23 mouse cellular contexts compared by ENCODE assay signal in the genomic region with DNA sequence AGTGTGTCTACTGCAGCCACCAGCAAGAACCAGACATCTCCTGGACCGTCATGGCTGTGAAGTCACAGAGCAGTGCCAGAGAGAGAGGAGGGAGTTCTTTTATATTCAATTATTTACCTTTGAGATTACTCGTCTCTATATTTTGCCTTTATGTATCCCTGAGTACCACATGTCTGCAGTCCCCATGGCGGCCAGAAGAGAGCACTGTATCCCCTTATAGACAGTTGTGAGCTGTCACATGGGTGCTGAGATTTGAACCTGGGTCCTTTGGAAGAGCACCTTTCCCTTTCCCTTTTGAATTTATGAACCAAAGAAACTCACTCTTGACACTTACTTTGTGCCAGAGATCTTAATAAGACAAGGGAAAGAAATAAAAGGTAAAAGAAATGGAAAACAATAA. TPM values are rescaled to one million over a fixed set of nuclear protein-coding genes. Genes with fewer than 3 reads are reported as not detected.
DNase-seq lines count a peak whose midpoint lies in the region; ATAC-seq and TF ChIP-seq lines count a peak whose summit lies in the region.
"Had no signal": no experiment of that assay in that cellular context is flagged by ENCODE, and none has a peak within 500 bp of the region (broad histone marks: within the 10 kb centered on the region; RNA-seq: fewer than 3 reads in every experiment).

No protein-coding gene starts in this region.

- no peak overlapping the region for H3K4me2 ChIP-seq in liver, postnatal 0 days (ENCODE audit: low read depth, low read length)
- H3K4me2 ChIP-seq: forebrain, embryonic 12.5 days had no signal

- H3K4me3 ChIP-seq in liver, postnatal 0 days (ENCODE audit: low read depth, low read length): no peak overlapping the region
- no peak overlapping the region for H3K4me3 ChIP-seq in ES-E14 (ENCODE audit: insufficient read depth in 1 of 2, low read depth in 1 of 2, low read length in 2 of 2, poor library complexity in 1 of 2, severe bottlenecking in 1 of 2)
- H3K4me3 ChIP-seq: embryonic facial prominence, embryonic 10.5 days; forebrain, embryonic 12.5 days; hindbrain, embryonic 10.5 days had no signal

- no peaks in the 10 kb centered on the region for H3K9me3 ChIP-seq in liver, postnatal 0 days (ENCODE audit: low read length)
- H3K9me3 ChIP-seq in ES-E14 (ENCODE audit: control insufficient read depth, insufficient read depth, low read depth, low read length): no peaks in the 10 kb centered on the region
- H3K9me3 ChIP-seq: embryonic facial prominence, embryonic 10.5 days; forebrain, embryonic 12.5 days; G1E; hindbrain, embryonic 10.5 days had no signal

- H3K27me3 ChIP-seq in liver, postnatal 0 days (ENCODE audit: insufficient read depth, low read length): no peaks in the 10 kb centered on the region
- H3K27me3 ChIP-seq: forebrain, embryonic 12.5 days had no signal

- no peak overlapping the region for H3K27ac ChIP-seq in liver, postnatal 0 days (ENCODE audit: low read depth)
- no peak overlapping the region for H3K27ac ChIP-seq in ES-E14 (ENCODE audit: insufficient read depth, low read depth, low read length, poor library complexity, severe bottlenecking)
- H3K27ac ChIP-seq: embryonic facial prominence, embryonic 10.5 days; forebrain, embryonic 12.5 days; hindbrain, embryonic 10.5 days had no signal

- no peaks in the 10 kb centered on the region for H3K36me3 ChIP-seq in liver, postnatal 0 days (replicated peaks; ENCODE audit: insufficient read depth, low read length)
- H3K36me3 ChIP-seq in ES-E14 (ENCODE audit: control insufficient read depth, insufficient read depth, low read length, poor library complexity, severe bottlenecking): no peaks in the 10 kb centered on the region
- H3K36me3 ChIP-seq: embryonic facial prominence, embryonic 10.5 days; forebrain, embryonic 12.5 days; hindbrain, embryonic 10.5 days had no signal

- peak; percentile 37 for TF ChIP-seq CTCF in liver, postnatal 0 days (IDR thresholded peaks at IDR 0.05; ENCODE audit: low read depth)

- TF ChIP-seq EP300 in liver, postnatal 0 days (IDR thresholded peaks at IDR 0.05; ENCODE audit: low read depth): no peak

- peak; percentile 30 for DNase-seq in CD4-positive, CD25-positive, alpha-beta regulatory T cell, adult 2 months (ENCODE audit: low read depth, low spot score)
- DNase-seq in liver, postnatal 0 days: no peak
- DNase-seq in liver (no peak), ES-E14 (ENCODE audit: low read depth, low spot score) (peak; percentile 24)
- no peak for DNase-seq in layer of hippocampus, adult 9-10 months (ENCODE audit: low spot score)
- no peak for DNase-seq in left cerebral cortex, adult 8-10 months (ENCODE audit: low spot score in 2 of 2)
- DNase-seq: cerebellum, adult 18-20 months; cerebellum, postnatal 25 days; gastrocnemius, postnatal 14 days; layer of hippocampus, postnatal 36 days; lung, adult 18-20 months; lung, postnatal 36 days; retina, postnatal 1 day had no signal

- in situ Hi-C loops in ES-E14 (cut with MboI; ENCODE audit: low sequenced_read_pairs in 2 of 2, unreplicated experiment in 2 of 2): no loop called here

- WGBS in liver, postnatal 0 days (ENCODE audit: insufficient replicate concordance): 86% methylated on average over 3 of the region's 3 CpGs

- no peak for ATAC-seq in CD4-positive, CD25-positive, alpha-beta regulatory T cell, adult 4 months
- ATAC-seq in liver, postnatal 0 days: no peak
- ATAC-seq in megakaryocyte progenitor cell, adult 5-6 weeks (replicated peaks; ENCODE audit: poor library complexity): peak; percentile 64
- ATAC-seq: inflammation-experienced regulatory T-cells, adult 6 months had no signal

- no peaks in the 10 kb centered on the region for H3K4me1 ChIP-seq in liver, postnatal 0 days (ENCODE audit: insufficient read depth)
- peaks cover 0 to 1% of the 10 kb centered on the region in 2 experiments; a peak in 1 of 4 replicates for H3K4me1 ChIP-seq in ES-E14 (ENCODE audit: control insufficient read depth in 2 of 2, insufficient read depth in 2 of 2, low read length in 2 of 2, poor library complexity in 1 of 2)
- H3K4me1 ChIP-seq: embryonic facial prominence, embryonic 10.5 days; forebrain, embryonic 12.5 days; hindbrain, embryonic 10.5 days had no signal

- no peak overlapping the region for H3K9ac ChIP-seq in liver, postnatal 0 days (replicated peaks)
- no peak overlapping the region for H3K9ac ChIP-seq in ES-E14 (ENCODE audit: insufficient read depth, low read depth, low read length, poor library complexity, severe bottlenecking)
- H3K9ac ChIP-seq: forebrain, embryonic 12.5 days had no signal

TF ChIP-seq in ES-E14, 5 proteins besides CTCF, POLR2A, EP300 and RAD21:
- no peak for TF ChIP-seq ZC3H11A (IDR thresholded peaks at IDR 0.05; ENCODE audit: borderline replicate concordance, low read depth, low read length)
- TF ChIP-seq MAFK (IDR thresholded peaks at IDR 0.05; ENCODE audit: insufficient read depth, low read depth, low read length): no peak
- no peak for TF ChIP-seq CHD2 (IDR thresholded peaks at IDR 0.05; ENCODE audit: low read depth, low read length)
- no peak for TF ChIP-seq HCFC1 (IDR thresholded peaks at IDR 0.05; ENCODE audit: borderline replicate concordance, insufficient read depth, low read length)
TF ChIP-seq in ES-E14: peak in this region for 0.

RNA-seq across cellular contexts. Expression of a gene that starts 9.1 kb away (rescaled TPM):
- under 1 TPM; 0.47 to 0.80 TPM for polyA plus RNA-seq in CD4-positive, CD25-positive, alpha-beta regulatory T cell, adult 4 months (2017; shearing (Covaris generic))
- 0.07 TPM in 1 of 2 replicates, not detected in the other for polyA plus RNA-seq in liver, postnatal 0 days (2015; fragmentation: Nextera tagmentation; extraction: Ambion mirVana)
- total RNA-seq in ES-E14 (2012; rRNA removed): 0.31 and 0.58 TPM in 2 replicates
- 0.05 and 0.30 TPM in 2 replicates for total RNA-seq in megakaryocyte progenitor cell, adult 5-6 weeks (2015)
- total RNA-seq in megakaryocyte progenitor cell, adult 5-6 weeks (2017): 1.2 TPM in 1 of 2 replicates, not detected in the other
- 1 to 10 TPM; 1.6 to 2.9 (median 2.1) TPM for total RNA-seq in left cerebral cortex, adult 8-10 months (2022)
- polyA plus RNA-seq: G1E; large intestine, adult 2 months; neural tube, embryonic 11.5 days; small intestine, adult 2 months had no signal

RNA-seq across cellular contexts. Expression of a gene that starts 39.7 kb away (rescaled TPM):
- 1 to 10 TPM in 1 of 2 experiments, under 1 TPM in 1; 0.62 to 2.0 TPM for polyA plus RNA-seq in CD4-positive, CD25-positive, alpha-beta regulatory T cell, adult 4 months (2017; shearing (Covaris generic))
- polyA plus RNA-seq in liver, postnatal 0 days (2015; fragmentation: Nextera tagmentation; extraction: Ambion mirVana): 0.60 and 0.72 TPM in 2 replicates
- total RNA-seq in ES-E14 (2012; rRNA removed): 0.26 and 1.8 TPM in 2 replicates
- total RNA-seq in megakaryocyte progenitor cell, adult 5-6 weeks (2015): 0.54 and 2.7 TPM in 2 replicates
- total RNA-seq in megakaryocyte progenitor cell, adult 5-6 weeks (2017): not detected in 2 replicates
- total RNA-seq in left cerebral cortex, adult 8-10 months (2022): 10 to 100 TPM; 11.6 to 17.1 (median 13.1) TPM
- polyA plus RNA-seq: G1E; inflammation-experienced regulatory T-cells, adult 6 months; small intestine, adult 2 months had no signal

RNA-seq across cellular contexts. Expression of a gene that starts 39.9 kb away (rescaled TPM):
- 1 to 10 TPM in 1 of 2 experiments, not detected in 1; 1.3 TPM for polyA plus RNA-seq in CD4-positive, CD25-positive, alpha-beta regulatory T cell, adult 4 months (2017; shearing (Covaris generic))
- 0.44 and 0.68 TPM in 2 replicates for polyA plus RNA-seq in liver, postnatal 0 days (2015; fragmentation: Nextera tagmentation; extraction: Ambion mirVana)
- total RNA-seq in ES-E14 (2012; rRNA removed): 3.0 and 4.0 TPM in 2 replicates
- total RNA-seq in megakaryocyte progenitor cell, adult 5-6 weeks (2015): 0.76 and 3.9 TPM in 2 replicates
- total RNA-seq in megakaryocyte progenitor cell, adult 5-6 weeks (2017): 1.2 and 7.4 TPM in 2 replicates
- 10 to 100 TPM; 17.6 to 20.0 (median 19.1) TPM for total RNA-seq in left cerebral cortex, adult 8-10 months (2022)
- polyA plus RNA-seq: G1E; small intestine, adult 2 months had no signal

Comparison
In these comparisons a context has a peak if more than half of its experiments do, and no peak if none do; other contexts are left out.
1. DNase-seq: peak in CD4-positive, CD25-positive, alpha-beta regulatory T cell, adult 2 months (single experiment) and ES-E14 (single experiment); none in liver, postnatal 0 days (single experiment), liver (single experiment), layer of hippocampus, adult 9-10 months (single experiment) and left cerebral cortex, adult 8-10 months (0 of 2).